Mouse (Mus musculus): Measurements from ENCODE around the gene Cdca8. TPM values are rescaled to one million over a fixed set of nuclear protein-coding genes. Genes with fewer than 3 reads are reported as not detected.

The Cdca8 gene
- polyA plus RNA-seq, 1 experiment from 2014 or later = 32.2 TPM

DNA sequence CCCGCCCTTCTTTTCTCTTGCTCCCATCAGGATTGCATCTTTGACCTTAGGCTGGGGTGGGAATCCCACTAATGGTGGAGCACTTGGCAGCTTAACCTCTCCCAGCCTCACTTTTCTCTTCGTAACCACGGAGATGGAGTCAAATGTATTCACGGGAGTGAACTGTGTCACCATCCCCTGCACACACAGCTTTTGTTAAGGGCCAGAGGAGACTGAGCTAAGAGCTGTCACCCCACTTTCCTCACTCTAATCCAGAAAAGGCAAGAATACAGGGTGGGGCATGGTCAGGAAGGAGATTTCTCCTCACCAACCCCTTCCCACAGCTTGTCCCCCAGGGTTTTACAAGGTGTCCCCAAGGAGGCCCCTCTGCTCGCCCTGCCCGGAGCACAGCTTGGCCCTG lies 45.3 kb downstream of the Cdca8 start:
- Histone ChIP-seq H3K9ac (ENCODE audit: low read depth, low read length) (peak overlapping the region; percentile 73), H3K27me3 (replicated peaks; ENCODE audit: control insufficient read depth, insufficient read depth, low read length) (peaks cover 13% of the 10 kb centered on the region), H3K27ac (ENCODE audit: low read depth, low read length) (no peak overlapping the region), H3K9me3 (ENCODE audit: control insufficient read depth, low read length) (no peaks in the 10 kb centered on the region), H3K4me2 (ENCODE audit: low read length) (peak overlapping the region; percentile 85), H3K4me3 (ENCODE audit: low read length) (peak overlapping the region; percentile 52), H3K4me1 (ENCODE audit: control insufficient read depth, insufficient read depth, low read depth, low read length) (peaks cover 9% of the 10 kb centered on the region), H3K36me3 (ENCODE audit: control insufficient read depth, insufficient read depth, low read length) (no peaks in the 10 kb centered on the region)
- ATAC-seq = peak; percentile 5; the same call in 1 of the 2 replicates
- 26% methylated on average over 6 of the region's 6 CpGs for WGBS

DNA sequence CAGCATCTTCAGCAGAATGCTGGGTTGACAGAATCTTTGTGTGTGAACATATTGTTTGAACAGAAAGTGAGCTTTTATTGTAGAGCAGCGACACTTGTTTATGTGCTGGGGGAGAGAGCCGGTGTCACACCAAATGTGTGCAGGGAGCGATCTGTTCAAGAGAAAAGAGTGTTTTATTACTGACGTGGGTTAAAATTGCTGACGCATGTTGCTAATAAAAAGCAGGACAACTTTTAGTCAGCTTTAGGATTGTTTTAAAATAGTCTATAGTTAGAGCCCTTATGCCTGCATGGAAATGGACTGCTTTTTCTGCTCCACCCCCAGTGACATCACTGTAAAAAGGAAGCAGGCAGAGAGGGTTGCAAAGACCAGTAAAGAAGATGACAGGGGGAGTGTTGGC lies 48.3 kb downstream of the Cdca8 start:
- Histone ChIP-seq H3K4me1 (ENCODE audit: control insufficient read depth, insufficient read depth, low read depth, low read length) (peaks cover 8% of the 10 kb centered on the region), H3K9ac (ENCODE audit: low read depth, low read length) (no peak overlapping the region), H3K27ac (ENCODE audit: low read depth, low read length) (no peak overlapping the region), H3K27me3 (replicated peaks; ENCODE audit: control insufficient read depth, insufficient read depth, low read length) (peaks cover 10% of the 10 kb centered on the region), H3K9me3 (ENCODE audit: control insufficient read depth, low read length) (no peaks in the 10 kb centered on the region), H3K4me2 (ENCODE audit: low read length) (no peak overlapping the region), H3K4me3 (ENCODE audit: low read length) (no peak overlapping the region), H3K36me3 (ENCODE audit: control insufficient read depth, insufficient read depth, low read length) (no peaks in the 10 kb centered on the region)
- no peak for ATAC-seq
- 74% methylated on average over 5 of the region's 5 CpGs for WGBS

DNA sequence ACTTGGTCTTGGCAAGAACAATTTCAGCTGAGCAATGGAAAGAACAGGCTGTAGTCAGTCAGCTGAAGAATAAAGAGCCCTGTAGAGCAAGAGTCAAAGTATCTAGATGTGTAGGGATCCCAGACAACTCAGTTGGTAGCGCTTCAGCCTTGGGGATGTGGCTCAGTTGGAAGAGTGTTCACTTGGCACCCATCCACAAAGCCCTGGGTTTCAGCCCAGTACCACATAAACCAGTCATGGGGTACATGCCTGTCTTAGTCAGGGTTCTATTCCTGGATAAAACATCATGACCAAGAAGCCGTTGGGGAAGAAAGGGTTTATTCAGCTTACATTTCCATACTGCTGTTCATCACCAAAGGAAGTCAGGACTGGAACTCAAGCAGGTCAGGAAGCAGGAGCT lies 49.2 kb downstream of the Cdca8 start:
- peaks cover 3% of the 10 kb centered on the region for H3K4me1 ChIP-seq (ENCODE audit: control insufficient read depth, insufficient read depth, low read depth, low read length)
- H3K9ac ChIP-seq (ENCODE audit: low read depth, low read length) = no peak overlapping the region
- H3K9me3 ChIP-seq (ENCODE audit: control insufficient read depth, low read length) = no peaks in the 10 kb centered on the region
- no peaks in the 10 kb centered on the region for H3K36me3 ChIP-seq (ENCODE audit: control insufficient read depth, insufficient read depth, low read length)
- 81% methylated on average over 2 of the region's 2 CpGs for WGBS
- ATAC-seq = no peak
- peaks cover 8% of the 10 kb centered on the region for H3K27me3 ChIP-seq (replicated peaks; ENCODE audit: control insufficient read depth, insufficient read depth, low read length)
- H3K27ac ChIP-seq (ENCODE audit: low read depth, low read length) = no peak overlapping the region
- no peak overlapping the region for H3K4me3 ChIP-seq (ENCODE audit: low read length)
- no peak overlapping the region for H3K4me2 ChIP-seq (ENCODE audit: low read length)

- Histone ChIP-seq H3K4me3 (ENCODE audit: low read length) (no peak overlapping the region), H3K9me3 (ENCODE audit: control insufficient read depth, low read length) (no peaks in the 10 kb centered on the region), H3K4me1 (ENCODE audit: control insufficient read depth, insufficient read depth, low read depth, low read length) (no peaks in the 10 kb centered on the region), H3K9ac (ENCODE audit: low read depth, low read length) (no peak overlapping the region), H3K27ac (ENCODE audit: low read depth, low read length) (no peak overlapping the region), H3K4me2 (ENCODE audit: low read length) (no peak overlapping the region), H3K27me3 (replicated peaks; ENCODE audit: control insufficient read depth, insufficient read depth, low read length) (peaks cover 6% of the 10 kb centered on the region), H3K36me3 (ENCODE audit: control insufficient read depth, insufficient read depth, low read length) (no peaks in the 10 kb centered on the region)
- ATAC-seq = no peak
- WGBS = 67% methylated on average over 7 of the region's 7 CpGs
These were observed 50.4 kb downstream of the Cdca8 start for GRCm38 (mm10) chr4:124888702-124889101.

DNA sequence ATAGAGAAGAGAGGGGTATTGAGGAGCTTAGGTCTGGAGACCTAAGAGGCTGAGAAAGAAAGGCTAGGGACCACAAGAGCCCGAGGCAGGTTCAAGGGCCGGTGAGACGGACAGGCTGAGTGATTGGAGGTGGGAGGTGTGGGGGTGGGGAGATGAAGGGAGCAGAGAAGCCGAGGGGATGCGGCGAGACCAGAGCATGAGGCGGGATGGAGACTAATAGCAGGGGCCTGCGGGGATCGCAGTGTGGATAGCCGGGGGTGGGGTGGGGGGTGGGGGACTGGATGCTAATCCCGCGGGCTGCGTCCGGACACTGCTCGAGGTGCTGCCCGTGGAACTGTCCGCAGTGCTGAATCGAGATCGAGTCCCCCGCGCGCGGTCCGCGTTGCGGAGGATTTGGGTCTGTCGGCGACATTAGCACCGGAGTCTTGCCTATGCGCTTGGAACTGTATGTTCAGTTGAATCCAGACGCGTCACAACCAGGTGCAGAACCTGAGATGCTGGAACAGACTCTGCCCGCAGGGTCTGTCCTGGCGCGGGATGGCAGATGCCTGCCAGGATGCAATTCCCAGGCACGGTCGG lies 56.9 kb downstream of the Cdca8 start:
- Histone ChIP-seq H3K9me3 (ENCODE audit: control insufficient read depth, low read length) (0 out of 2 replicates have a peak, but pooled peaks cover 3% of the 10 kb centered on the region), H3K4me1 (ENCODE audit: control insufficient read depth, insufficient read depth, low read depth, low read length) (peaks cover 13% of the 10 kb centered on the region), H3K27me3 (replicated peaks; ENCODE audit: control insufficient read depth, insufficient read depth, low read length) (peaks cover 9% of the 10 kb centered on the region; the same call in 1 of the 2 replicates), H3K27ac (ENCODE audit: low read depth, low read length) (peak overlapping the region; percentile 71), H3K4me3 (ENCODE audit: low read length) (peak overlapping the region; percentile 61), H3K36me3 (ENCODE audit: control insufficient read depth, insufficient read depth, low read length) (no peaks in the 10 kb centered on the region), H3K9ac (ENCODE audit: low read depth, low read length) (peak overlapping the region; percentile 70), H3K4me2 (ENCODE audit: low read length) (peak overlapping the region; percentile 72)
- under 1% methylated on average over 31 of the region's 37 CpGs for WGBS
- ATAC-seq = peak; percentile 8; the same call in 1 of the 2 replicates

DNA sequence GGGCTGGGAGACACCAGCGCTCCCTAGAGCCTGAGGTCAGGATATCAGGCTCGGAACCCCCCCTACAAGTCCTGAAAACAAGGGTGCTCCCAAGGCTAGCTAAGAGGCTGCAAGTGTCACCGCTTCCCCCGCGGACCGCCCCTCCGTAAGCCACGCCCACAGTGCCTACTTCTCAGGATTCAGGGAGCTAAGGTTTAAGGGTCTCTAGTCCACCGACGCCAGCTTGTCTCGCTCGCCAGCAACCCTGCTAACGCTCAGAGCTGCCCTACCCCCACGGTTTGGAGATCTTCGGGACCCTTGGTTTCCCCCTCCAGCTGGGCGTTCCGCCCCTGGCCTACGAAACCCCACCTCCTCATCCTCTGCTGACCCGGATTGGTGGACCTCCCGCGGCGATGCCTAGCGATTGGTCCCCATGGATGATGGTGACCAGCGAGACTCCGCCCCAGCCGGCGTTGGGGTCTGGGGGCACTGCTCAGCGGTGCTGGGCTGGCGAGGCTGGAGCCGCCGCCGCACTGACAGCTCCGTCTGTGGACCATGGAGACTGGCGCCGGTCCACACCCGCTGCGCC lies 57.7 kb downstream of the Cdca8 start:
- Histone ChIP-seq H3K27ac (ENCODE audit: low read depth, low read length) (peak overlapping the region; percentile 71), H3K4me1 (ENCODE audit: control insufficient read depth, insufficient read depth, low read depth, low read length) (peaks cover 13% of the 10 kb centered on the region), H3K36me3 (ENCODE audit: control insufficient read depth, insufficient read depth, low read length) (no peaks in the 10 kb centered on the region), H3K9me3 (ENCODE audit: control insufficient read depth, low read length) (0 out of 2 replicates have a peak, but pooled peaks cover 3% of the 10 kb centered on the region), H3K4me2 (ENCODE audit: low read length) (peak overlapping the region; percentile 72), H3K27me3 (replicated peaks; ENCODE audit: control insufficient read depth, insufficient read depth, low read length) (peaks cover 9% of the 10 kb centered on the region; the same call in 1 of the 2 replicates), H3K9ac (ENCODE audit: low read depth, low read length) (peak overlapping the region; percentile 70), H3K4me3 (ENCODE audit: low read length) (peak overlapping the region; percentile 61)
- WGBS = under 1% methylated on average over 37 of the region's 37 CpGs
- ATAC-seq = peak; percentile 96

DNA sequence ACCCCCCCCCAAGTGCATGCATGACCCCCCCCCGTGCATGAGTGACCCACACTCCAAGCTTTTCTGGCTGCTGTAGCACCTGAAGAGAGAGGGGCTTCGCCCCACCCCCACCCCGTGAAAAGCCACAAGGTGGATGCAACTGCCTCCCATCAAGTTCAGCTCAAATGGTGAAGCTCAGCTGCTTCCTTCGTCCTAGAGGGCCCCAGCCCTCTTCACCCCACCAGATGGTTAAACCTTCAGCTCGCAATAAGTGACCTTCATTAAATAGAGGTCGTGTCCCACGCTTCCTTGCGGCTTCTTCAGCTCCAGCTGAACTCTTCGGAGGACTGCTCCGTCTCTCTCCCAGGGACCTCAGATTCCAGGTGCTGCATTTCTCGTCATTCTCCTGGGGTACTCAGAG lies 58.5 kb downstream of the Cdca8 start, which contains the start of gene Epha10:
Gene Epha10, plus strand, starts transcription at position 301 of the 400 bp plus-strand sequence.
- peak within 1 kb of the TSS; percentile 71 for H3K27ac ChIP-seq (ENCODE audit: low read depth, low read length)
- H3K9ac ChIP-seq (ENCODE audit: low read depth, low read length) = peak within 1 kb of the TSS; percentile 70
- H3K27me3 ChIP-seq (replicated peaks; ENCODE audit: control insufficient read depth, insufficient read depth, low read length) = peaks cover 7% of the 10 kb centered on the region; the same call in 1 of the 2 replicates
- 4% methylated on average over 10 of the region's 11 CpGs for WGBS
- peaks cover 13% of the 10 kb centered on the region for H3K4me1 ChIP-seq (ENCODE audit: control insufficient read depth, insufficient read depth, low read depth, low read length)
- 0 out of 2 replicates have a peak, but pooled peaks cover 3% of the 10 kb centered on the region for H3K9me3 ChIP-seq (ENCODE audit: control insufficient read depth, low read length)
- H3K4me3 ChIP-seq (ENCODE audit: low read length) = peak within 1 kb of the TSS; percentile 61
- H3K4me2 ChIP-seq (ENCODE audit: low read length) = peak within 1 kb of the TSS; percentile 72
- no peak for ATAC-seq
- H3K36me3 ChIP-seq (ENCODE audit: control insufficient read depth, insufficient read depth, low read length) = no peaks in the 10 kb centered on the region

GRCm38 (mm10) chr4:124872719-124873118 lies 66.4 kb downstream of the Cdca8 start:
- H3K4me1 ChIP-seq (ENCODE audit: control insufficient read depth, insufficient read depth, low read depth, low read length) = no peaks in the 10 kb centered on the region
- H3K36me3 ChIP-seq (ENCODE audit: control insufficient read depth, insufficient read depth, low read length) = no peaks in the 10 kb centered on the region
- H3K9me3 ChIP-seq (ENCODE audit: control insufficient read depth, low read length) = no peaks in the 10 kb centered on the region
- no peak overlapping the region for H3K27ac ChIP-seq (ENCODE audit: low read depth, low read length)
- H3K4me2 ChIP-seq (ENCODE audit: low read length) = no peak overlapping the region
- ATAC-seq = no peak
- 84% methylated on average over 1 of the region's 1 CpGs for WGBS
- H3K27me3 ChIP-seq (replicated peaks; ENCODE audit: control insufficient read depth, insufficient read depth, low read length) = no peaks in the 10 kb centered on the region
- H3K4me3 ChIP-seq (ENCODE audit: low read length) = no peak overlapping the region
- no peak overlapping the region for H3K9ac ChIP-seq (ENCODE audit: low read depth, low read length)
